Mouse (Mus musculus) stomach, embryonic 16.5 days (tissue): ENCODE results near the gene Ticrr. TPM values are rescaled to one million over a fixed set of nuclear protein-coding genes. Genes with fewer than 3 reads are reported as not detected.

Experiments used
- ATAC-seq: fragments of 200-750 bp; cut with Nextera tagmentation; 2 replicates; pipeline ENCODE4 v1.8.0; 2017; ENCODE audit warnings: moderate number of reproducible peaks, moderate TSS enrichment; ENCODE audit not compliant: insufficient read depth, low FRiP score
- H3K27ac ChIP-seq: fragments of 300-500 bp; sonication (generic); 2 replicates; pipeline ENCODE4 v1.5.1; 2014; ENCODE audit warnings: low read length
- H3K27me3 ChIP-seq: fragments of 300-500 bp; sonication (generic); 2 replicates; pipeline ENCODE4 v1.6.1; 2014; ENCODE audit warnings: low read length, control low read depth, mixed read lengths; ENCODE audit not compliant: control insufficient read depth, insufficient read depth
- H3K36me3 ChIP-seq: fragments of 300-500 bp; sonication (generic); 2 replicates; pipeline ENCODE4 v1.6.1; 2014; ENCODE audit warnings: low read length; ENCODE audit not compliant: control insufficient read depth, insufficient read depth
- H3K4me1 ChIP-seq: fragments of 300-500 bp; sonication (generic); 2 replicates; pipeline ENCODE4 v1.6.1; 2014; ENCODE audit warnings: low read length, control low read depth, mixed read lengths; ENCODE audit not compliant: control insufficient read depth, insufficient read depth
- H3K4me2 ChIP-seq: fragments of 300-500 bp; sonication (generic); 2 replicates; pipeline ENCODE4 v1.6.1; 2014; ENCODE audit warnings: low read depth, low read length, mixed read lengths
- H3K4me3 ChIP-seq: fragments of 300-500 bp; sonication (generic); replicated peaks from 2 replicates; pipeline ENCODE4 v1.5.1; 2014; ENCODE audit warnings: mild to moderate bottlenecking, low read length
- H3K9ac ChIP-seq: fragments of 300-500 bp; sonication (generic); 2 replicates; pipeline ENCODE4 v1.6.1; 2014; ENCODE audit warnings: low read length
- H3K9me3 ChIP-seq: fragments of 300-500 bp; sonication (generic); replicated peaks from 2 replicates; pipeline ENCODE4 v1.6.1; 2016; ENCODE audit warnings: low read length, control low read depth; ENCODE audit not compliant: control insufficient read depth
- WGBS: fragments of 180-500 bp; shearing (Covaris S2); extraction: QIAGEN DNeasy Blood & Tissue Kit; methylation state at CpG from one replicate; pipeline ENCODE4 v1.1.7; 2014; 5-methylcytosine and 5-hydroxymethylcytosine counted together
- polyA plus RNA-seq: library from polyadenylated mRNA; unstranded; fragments of >200 nt; fragmentation: Nextera tagmentation; extraction: Ambion mirVana; gene quantifications from 2 replicates; pipeline ENCODE4 v1.2.1, GENCODE M21; 2015

Gene Ticrr
- polyA plus RNA-seq, 1 experiment from 2014 or later: 5.2 TPM

DNA sequence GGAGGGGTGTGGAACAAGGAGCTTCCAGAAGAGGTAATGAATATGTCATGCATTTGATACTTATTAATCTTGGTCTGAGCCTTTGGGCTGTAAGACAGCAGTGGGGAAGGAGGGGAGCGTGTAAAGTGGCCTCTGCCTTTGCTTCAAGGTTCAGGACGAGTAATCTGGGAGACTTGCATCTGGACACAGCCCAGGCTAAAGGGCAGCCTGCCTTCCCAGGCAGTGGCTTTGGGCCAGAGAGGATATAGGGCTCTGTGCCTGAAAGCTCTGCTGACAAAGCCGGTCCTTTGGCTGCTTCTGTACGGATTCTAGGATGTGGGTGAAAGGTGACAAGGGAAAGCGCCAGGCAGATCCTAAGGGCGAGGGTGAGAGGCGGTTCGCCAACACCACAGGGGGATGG, 74.6 kb downstream of the Ticrr start:
- H3K4me2 ChIP-seq: no peak overlapping the region

DNA sequence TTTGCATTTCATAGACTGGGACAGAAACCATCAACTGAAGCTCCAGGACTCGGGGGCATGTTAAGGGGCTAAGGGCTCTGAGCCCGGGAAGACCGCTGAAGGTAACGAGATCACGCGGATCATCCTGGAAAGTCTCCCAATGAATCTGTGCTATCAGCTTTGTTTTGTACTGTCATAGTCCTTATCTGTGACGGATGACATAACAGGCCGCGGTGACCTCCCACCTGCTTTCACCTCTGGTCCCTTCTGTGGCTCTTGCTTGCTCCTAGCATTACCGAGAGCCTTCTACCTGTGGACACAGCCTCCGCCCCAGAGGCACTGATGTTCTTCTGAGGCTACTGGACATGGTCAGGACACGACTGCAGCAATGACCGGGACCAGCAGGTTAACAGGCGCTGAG, 76.5 kb downstream of the Ticrr start:
- H3K4me1 ChIP-seq: no peaks in the 10 kb centered on the region
- H3K27ac ChIP-seq: no peak overlapping the region
- WGBS: 75% methylated on average over 14 of the region's 14 CpGs
- H3K9ac ChIP-seq: no peak overlapping the region
- H3K27me3 ChIP-seq: no peaks in the 10 kb centered on the region
- peaks cover 7% of the 10 kb centered on the region; the same call in 1 of the 2 replicates for H3K36me3 ChIP-seq
- H3K4me2 ChIP-seq: no peak overlapping the region
- no peaks in the 10 kb centered on the region for H3K9me3 ChIP-seq
- no peak overlapping the region for H3K4me3 ChIP-seq
- ATAC-seq: no peak

More for the DNA sequence above, 74.6 kb downstream of the Ticrr start:
- ATAC-seq: no peak
- Histone ChIP-seq H3K4me3 (no peak overlapping the region), H3K4me1 (no peaks in the 10 kb centered on the region), H3K9ac (no peak overlapping the region), H3K9me3 (no peaks in the 10 kb centered on the region), H3K27ac (no peak overlapping the region), H3K27me3 (no peaks in the 10 kb centered on the region), H3K36me3 (peaks cover 7% of the 10 kb centered on the region; the same call in 1 of the 2 replicates)
- WGBS: 70% methylated on average over 8 of the region's 8 CpGs

DNA sequence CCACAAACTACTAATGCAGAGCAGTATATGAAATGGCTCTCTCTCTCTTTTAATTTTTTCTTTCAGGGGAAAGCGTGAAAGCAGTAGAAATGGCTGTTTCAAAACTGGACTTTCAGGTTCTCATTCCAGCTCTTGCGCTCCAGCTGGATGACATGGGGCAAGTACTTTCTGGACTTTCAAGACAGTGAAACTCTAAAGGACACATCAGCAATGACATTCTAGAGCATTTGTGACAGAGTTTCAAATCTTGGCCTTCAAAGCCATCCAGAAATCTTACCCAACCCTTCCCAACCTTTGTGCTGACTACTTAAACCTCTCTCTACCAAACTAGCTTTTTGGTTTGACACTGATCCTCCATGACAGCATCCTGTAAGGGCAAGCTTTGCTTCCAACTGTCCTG, 78.9 kb downstream of the Ticrr start:
- 74% methylated on average over 2 of the region's 2 CpGs for WGBS

DNA sequence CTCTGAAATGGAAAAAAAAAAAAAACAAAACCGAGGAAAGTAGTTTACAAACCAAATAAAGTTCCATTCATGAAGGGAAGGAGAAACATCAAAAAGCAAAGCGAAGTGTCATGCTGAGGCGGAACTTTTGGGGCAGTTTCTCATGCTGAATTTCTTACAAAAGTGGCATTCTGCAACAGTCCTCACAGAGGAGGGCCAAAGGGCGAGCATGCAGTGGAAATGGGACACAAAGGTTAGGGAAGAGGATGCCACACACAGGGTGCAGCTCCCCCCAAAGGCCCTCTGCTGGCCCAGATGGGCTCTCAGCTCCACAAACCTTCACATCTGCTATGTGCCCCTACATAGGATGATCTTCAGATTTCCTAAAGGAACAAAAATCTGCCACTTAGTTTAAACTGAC, 80.3 kb downstream of the Ticrr start:
- WGBS: 82% methylated on average over 4 of the region's 4 CpGs
- no peak overlapping the region for H3K27ac ChIP-seq
- no peak overlapping the region for H3K9ac ChIP-seq
- no peak for ATAC-seq
- peaks cover 5% of the 10 kb centered on the region for H3K4me1 ChIP-seq
- no peaks in the 10 kb centered on the region for H3K27me3 ChIP-seq
- H3K4me2 ChIP-seq: no peak overlapping the region
- H3K4me3 ChIP-seq: no peak overlapping the region
- no peaks in the 10 kb centered on the region for H3K9me3 ChIP-seq
- H3K36me3 ChIP-seq: peaks cover 7% of the 10 kb centered on the region; the same call in 1 of the 2 replicates

More for the DNA sequence above, 78.9 kb downstream of the Ticrr start:
- ATAC-seq: no peak
- H3K9ac ChIP-seq: no peak overlapping the region
- H3K36me3 ChIP-seq: peaks cover 7% of the 10 kb centered on the region; the same call in 1 of the 2 replicates
- no peak overlapping the region for H3K4me2 ChIP-seq
- H3K27ac ChIP-seq: no peak overlapping the region
- H3K27me3 ChIP-seq: no peaks in the 10 kb centered on the region
- H3K4me3 ChIP-seq: no peak overlapping the region
- no peaks in the 10 kb centered on the region for H3K9me3 ChIP-seq
- peaks cover 5% of the 10 kb centered on the region for H3K4me1 ChIP-seq

DNA sequence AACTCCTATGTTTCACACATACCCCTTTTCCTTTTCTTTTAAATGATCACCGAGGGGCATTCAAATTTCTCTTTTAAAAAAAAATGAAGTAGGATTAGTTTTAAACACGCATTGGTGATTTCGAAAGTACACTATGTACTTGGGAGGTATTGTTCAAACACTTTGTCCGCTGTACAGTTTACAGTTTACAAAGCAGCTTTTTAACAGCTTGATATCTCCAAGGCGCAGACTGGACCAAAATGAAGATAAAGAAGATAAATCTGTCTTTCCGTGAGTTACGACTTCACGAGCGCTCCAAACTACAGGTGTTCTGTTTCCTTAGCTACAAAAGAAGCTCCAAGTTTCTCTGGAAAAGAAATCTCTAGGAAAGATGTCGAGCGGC, 82.3 kb downstream of the Ticrr start:
- Histone ChIP-seq H3K4me2 (peak overlapping the region; percentile 95), H3K36me3 (peaks cover 5% of the 10 kb centered on the region; the same call in 1 of the 2 replicates), H3K9me3 (no peaks in the 10 kb centered on the region), H3K27me3 (no peaks in the 10 kb centered on the region), H3K27ac (no peak overlapping the region), H3K4me1 (peaks cover 5% of the 10 kb centered on the region), H3K4me3 (peak overlapping the region; percentile 83), H3K9ac (peak overlapping the region; percentile 80)
- 13% methylated on average over 11 of the region's 11 CpGs for WGBS
- no peak for ATAC-seq

DNA sequence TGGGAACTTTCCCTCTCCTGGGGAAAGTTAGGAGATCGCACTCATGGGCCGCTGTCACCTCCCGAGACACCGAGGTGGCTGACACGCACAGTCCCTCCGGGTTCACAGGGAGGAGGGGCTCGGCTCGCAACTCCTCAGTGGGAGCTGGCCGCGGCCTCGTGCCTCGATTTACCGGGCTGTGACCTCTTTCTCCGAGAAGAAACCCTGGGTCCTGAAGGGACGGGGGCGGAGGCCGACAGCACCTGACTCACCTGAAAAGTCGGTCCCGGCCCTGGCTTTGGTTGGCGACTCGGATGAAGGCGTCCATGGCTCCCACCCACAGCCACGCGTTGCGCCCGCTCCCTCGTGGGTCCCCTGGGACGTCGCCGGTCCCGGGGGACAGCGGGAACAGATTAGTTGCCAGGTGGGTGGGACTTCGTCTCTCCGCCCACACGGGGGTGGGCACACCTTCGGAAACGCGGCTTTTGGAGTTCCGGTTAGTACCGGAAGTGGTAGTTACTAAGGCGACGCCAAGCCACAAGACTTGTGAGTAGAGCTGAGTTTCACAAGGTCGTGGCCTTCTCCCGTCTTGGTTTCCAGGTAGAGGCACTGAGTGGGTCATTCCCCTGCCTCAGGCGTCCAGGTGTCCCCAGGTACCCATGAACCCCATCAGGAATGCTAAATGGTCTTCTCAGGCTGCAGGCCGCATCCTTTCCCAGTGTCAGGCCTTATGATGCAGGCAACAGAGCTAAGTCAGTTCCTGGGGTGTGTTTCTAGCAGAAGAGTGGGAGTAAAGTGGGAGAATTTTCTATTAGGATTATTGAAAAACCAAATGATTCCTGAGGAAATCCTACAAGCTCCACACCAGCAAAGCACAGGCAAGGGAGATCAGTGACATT, 82.9 kb downstream of the Ticrr start, which contains the start of the genes Pex11a and Wdr93:
TSS of gene Pex11a (minus strand) at position 473 of the 878 bp plus-strand sequence.
TSS of gene Wdr93 (plus strand) at position 505 of the 878 bp plus-strand sequence.
- Histone ChIP-seq H3K9me3 (no peaks in the 10 kb centered on the region), H3K27ac (no peak within 1 kb of the TSS), H3K4me3 (peak within 1 kb of the TSS; percentile 83), H3K4me2 (peak within 1 kb of the TSS; percentile 95), H3K27me3 (no peaks in the 10 kb centered on the region), H3K4me1 (peaks cover 5% of the 10 kb centered on the region), H3K9ac (peak within 1 kb of the TSS; percentile 80), H3K36me3 (no peaks in the 10 kb centered on the region)
- 2% methylated on average over 46 of the region's 46 CpGs for WGBS
- peak; percentile 92 for ATAC-seq

DNA sequence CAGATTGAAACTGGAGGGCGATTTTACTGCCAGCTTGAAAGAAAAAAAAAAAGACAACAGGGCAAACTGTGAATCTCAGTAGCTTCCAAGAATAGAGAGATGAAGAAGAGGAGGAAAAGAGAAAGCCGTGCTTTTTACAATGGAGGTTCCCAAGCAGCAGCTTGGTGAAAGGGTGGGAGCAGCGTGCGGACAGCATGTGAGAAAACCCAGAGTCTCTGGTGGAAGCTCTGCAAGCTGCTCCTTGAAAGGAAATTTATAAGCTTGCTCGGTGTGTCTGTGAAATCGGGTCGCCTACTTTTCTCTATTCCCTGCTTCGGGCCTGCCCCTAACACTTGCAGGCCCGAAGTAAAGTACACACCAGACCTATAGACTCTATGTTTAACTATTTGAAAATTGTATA, 84.1 kb downstream of the Ticrr start:
- 85% methylated on average over 9 of the region's 9 CpGs for WGBS
- H3K36me3 ChIP-seq: no peaks in the 10 kb centered on the region
- H3K9me3 ChIP-seq: no peaks in the 10 kb centered on the region
- no peak overlapping the region for H3K9ac ChIP-seq
- H3K4me2 ChIP-seq: no peak overlapping the region
- peaks cover 5% of the 10 kb centered on the region for H3K4me1 ChIP-seq
- no peak overlapping the region for H3K4me3 ChIP-seq
- no peak overlapping the region for H3K27ac ChIP-seq
- no peak for ATAC-seq
- H3K27me3 ChIP-seq: no peaks in the 10 kb centered on the region

DNA sequence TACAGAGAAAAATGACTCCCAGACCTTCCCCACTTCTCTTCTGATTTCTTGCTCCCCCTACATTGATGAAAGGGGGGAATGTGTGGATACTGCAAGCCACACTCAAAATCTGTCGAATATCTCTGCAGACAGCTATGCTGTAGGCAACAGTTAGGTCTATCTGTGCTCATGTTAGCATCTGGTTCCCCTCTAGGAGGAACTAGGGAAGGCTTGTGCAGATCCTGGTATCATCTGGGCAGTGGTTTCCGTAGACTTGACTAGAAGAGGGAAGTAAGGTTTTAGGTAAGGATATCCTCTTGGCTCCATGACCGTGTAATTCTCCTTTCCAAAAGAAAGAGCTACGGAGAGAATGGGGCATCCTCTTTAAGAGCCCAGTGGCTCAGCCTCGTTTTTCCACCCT, 84.6 kb downstream of the Ticrr start:
- Histone ChIP-seq H3K27ac (no peak overlapping the region), H3K9ac (no peak overlapping the region), H3K4me2 (no peak overlapping the region), H3K4me3 (no peak overlapping the region), H3K27me3 (no peaks in the 10 kb centered on the region), H3K9me3 (no peaks in the 10 kb centered on the region), H3K36me3 (no peaks in the 10 kb centered on the region), H3K4me1 (peaks cover 5% of the 10 kb centered on the region)
- WGBS: 76% methylated on average over 5 of the region's 5 CpGs
- no peak for ATAC-seq

DNA sequence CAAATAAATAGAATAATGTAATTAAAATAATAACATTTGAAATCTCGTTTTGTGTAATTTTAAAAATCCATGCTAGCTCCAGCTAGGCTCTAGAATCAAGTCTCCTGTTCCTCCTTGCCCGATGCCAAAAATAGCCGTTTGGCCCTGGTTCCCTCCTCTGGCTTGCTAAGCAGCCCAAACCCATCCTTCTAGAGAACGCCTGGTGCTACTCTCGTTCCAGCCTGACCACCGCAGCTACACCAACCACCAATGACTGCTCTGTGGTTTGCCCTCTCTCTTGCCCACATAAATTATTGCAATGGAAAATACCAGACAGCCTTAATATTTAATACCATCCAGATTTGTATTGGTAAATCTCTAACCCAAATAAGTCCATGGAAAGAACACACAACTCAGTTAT, 87.7 kb downstream of the Ticrr start:
- H3K27me3 ChIP-seq: no peaks in the 10 kb centered on the region
- H3K9ac ChIP-seq: no peak overlapping the region
- H3K27ac ChIP-seq: no peak overlapping the region
- no peak overlapping the region for H3K4me3 ChIP-seq
- peaks cover 5% of the 10 kb centered on the region for H3K4me1 ChIP-seq
- H3K9me3 ChIP-seq: no peaks in the 10 kb centered on the region
- H3K4me2 ChIP-seq: no peak overlapping the region
- no peaks in the 10 kb centered on the region for H3K36me3 ChIP-seq
- no peak for ATAC-seq
- WGBS: 78% methylated on average over 6 of the region's 6 CpGs
